Comparison of ENCODE assay signal across 9 mouse cellular contexts in genomic region chr12:117560450-117560849, GRCm38 (mm10). TPM values are rescaled to one million over a fixed set of nuclear protein-coding genes. Genes with fewer than 3 reads are reported as not detected.
DNase-seq lines count a peak whose midpoint lies in the region; ATAC-seq lines count a peak whose summit lies in the region.
"Had no signal": no experiment of that assay in that cellular context is flagged by ENCODE, and none has a peak within 500 bp of the region (broad histone marks: within the 10 kb centered on the region; RNA-seq: fewer than 3 reads in every experiment).

No protein-coding gene starts in this region.

- no peak overlapping the region for H3K4me2 ChIP-seq in hindbrain, embryonic 11.5 days (replicated peaks; ENCODE audit: low read depth, low read length)
- H3K4me2 ChIP-seq: limb, embryonic 15.5 days had no signal

- DNase-seq in frontal cortex, adult 2 months (ENCODE audit: extremely low spot score in 1 of 2, low spot score in 1 of 2) = peak; percentile 24 to 30
- no peak for DNase-seq in frontal cortex, postnatal 25 days (ENCODE audit: low spot score in 2 of 2)
- DNase-seq in brain, adult 2 months (ENCODE audit: low read depth, low spot score) = peak; percentile 66
- DNase-seq in kidney, postnatal 14 days = peak; percentile 20
- peak; percentile 59 to 63 for DNase-seq in lung, postnatal 4 days
- no peak for DNase-seq in hindbrain, embryonic 11.5 days (ENCODE audit: low spot score)
- no peak for DNase-seq in cerebellum, adult 8-10 months

- H3K27ac ChIP-seq in hindbrain, embryonic 11.5 days (ENCODE audit: low read depth, low read length) = no peak overlapping the region
- H3K27ac ChIP-seq: limb, embryonic 15.5 days had no signal

- H3K9me3 ChIP-seq in hindbrain, embryonic 11.5 days (ENCODE audit: control insufficient read depth, low read length) = no peaks in the 10 kb centered on the region
- H3K9me3 ChIP-seq: limb, embryonic 15.5 days had no signal

- H3K4me3 ChIP-seq in hindbrain, embryonic 11.5 days (ENCODE audit: low read depth, low read length) = no peak overlapping the region
- H3K4me3 ChIP-seq: limb, embryonic 15.5 days had no signal

- H3K27me3 ChIP-seq in hindbrain, embryonic 11.5 days (ENCODE audit: control insufficient read depth, insufficient read depth, low read length) = no peaks in the 10 kb centered on the region
- H3K27me3 ChIP-seq: limb, embryonic 15.5 days had no signal

- no peak for ATAC-seq in hindbrain, embryonic 11.5 days (ENCODE audit: low FRiP score)
- no peak for ATAC-seq in erythroblast, adult 5-6 weeks (replicated peaks; ENCODE audit: low FRiP score, poor library complexity, severe bottlenecking)

- no peaks in the 10 kb centered on the region for H3K36me3 ChIP-seq in hindbrain, embryonic 11.5 days (ENCODE audit: control insufficient read depth, insufficient read depth, low read length)
- H3K36me3 ChIP-seq: limb, embryonic 15.5 days had no signal

- 91% methylated on average over 11 of the region's 11 CpGs for WGBS in hindbrain, embryonic 11.5 days

- no peak overlapping the region for H3K9ac ChIP-seq in hindbrain, embryonic 11.5 days (ENCODE audit: low read depth, low read length)
- H3K9ac ChIP-seq: limb, embryonic 15.5 days had no signal

- H3K4me1 ChIP-seq in hindbrain, embryonic 11.5 days (replicated peaks; ENCODE audit: control insufficient read depth, insufficient read depth, low read length) = no peaks in the 10 kb centered on the region
- H3K4me1 ChIP-seq: limb, embryonic 15.5 days had no signal

RNA-seq across cellular contexts. Expression of gene Rapgef5, which starts 44.2 kb away (rescaled TPM):
- polyA plus RNA-seq in frontal cortex, adult 2 months (2012; rRNA removed) = 44.0 and 56.6 TPM in 2 replicates
- polyA plus RNA-seq in hindbrain, embryonic 11.5 days (2014; fragmentation: Nextera tagmentation; extraction: Ambion mirVana) = 21.6 and 23.8 TPM in 2 replicates
- 0.19 and 2.9 TPM in 2 replicates for total RNA-seq in erythroblast, adult 5-6 weeks (2015; ENCODE audit: low replicate concordance)
- 0.56 and 0.94 TPM in 2 replicates for total RNA-seq in erythroblast, adult 5-6 weeks (2017; ENCODE audit: low replicate concordance)

Comparison
In these comparisons a context has a peak if more than half of its experiments do, and no peak if none do; other contexts are left out.
1. DNase-seq: peak in frontal cortex, adult 2 months (2 of 2), brain, adult 2 months (single experiment), kidney, postnatal 14 days (single experiment) and lung, postnatal 4 days (2 of 2); none in frontal cortex, postnatal 25 days (0 of 2), hindbrain, embryonic 11.5 days (single experiment) and cerebellum, adult 8-10 months (single experiment).